ENCODE assay signal across 13 mouse cellular contexts in the genomic region with DNA sequence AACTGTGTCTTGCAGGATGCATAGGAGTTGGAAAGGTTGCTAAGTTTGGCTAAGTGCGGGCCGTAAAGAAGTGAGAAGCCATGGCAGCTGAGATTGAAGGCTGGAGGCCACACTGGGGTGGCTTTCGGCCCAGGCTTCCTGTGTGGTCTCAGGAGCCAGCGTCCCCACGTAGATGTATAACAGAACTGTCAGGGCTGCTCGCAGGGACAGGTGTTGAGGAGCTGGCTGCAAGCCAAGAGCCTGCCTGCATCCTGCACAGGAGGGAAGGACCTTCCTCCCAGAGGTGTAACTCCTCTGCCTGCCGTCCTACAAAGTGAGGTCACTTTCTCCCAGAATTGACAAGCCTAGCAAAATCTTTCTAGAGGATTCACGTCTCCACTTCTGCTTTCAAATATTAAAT. TPM values are rescaled to one million over a fixed set of nuclear protein-coding genes. Genes with fewer than 3 reads are reported as not detected.
A peak's percentile ranks its signal among the peaks of the same experiment; 100 is the strongest.
DNase-seq lines count a peak whose midpoint lies in the region; ATAC-seq lines count a peak whose summit lies in the region.
"Had no signal": no experiment of that assay in that cellular context is flagged by ENCODE, and none has a peak within 500 bp of the region (broad histone marks: within the 10 kb centered on the region; RNA-seq: fewer than 3 reads in every experiment).

No protein-coding gene starts in this region.

- H3K4me2 ChIP-seq in liver, embryonic 16.5 days (ENCODE audit: low read depth, low read length), result no peak overlapping the region
- H3K4me2 ChIP-seq: forebrain, embryonic 15.5 days; heart, embryonic 11.5 days had no signal

- peak overlapping the region; percentile 38; the same call in 1 of the 2 replicates for H3K27ac ChIP-seq in liver, embryonic 16.5 days (ENCODE audit: low read length)
- H3K27ac ChIP-seq: forebrain, embryonic 15.5 days; hindbrain, postnatal 0 days had no signal

- no peaks in the 10 kb centered on the region for H3K27me3 ChIP-seq in liver, embryonic 16.5 days (ENCODE audit: control insufficient read depth, insufficient read depth, low read depth, low read length)
- H3K27me3 ChIP-seq: forebrain, embryonic 15.5 days had no signal

- ATAC-seq in liver, embryonic 16.5 days (ENCODE audit: low read depth), result no peak
- peak; percentile 82 to 84 for ATAC-seq in hematopoietic stem cell, adult 5-6 weeks (replicated peaks in 1 of 2; ENCODE audit: insufficient read depth in 1 of 2, low FRiP score in 2 of 2, low TSS enrichment in 1 of 2, low read depth in 1 of 2, poor library complexity in 2 of 2, severe bottlenecking in 2 of 2)
- ATAC-seq in monocyte, adult 5-6 weeks (replicated peaks; ENCODE audit: insufficient number of reproducible peaks, low FRiP score, low TSS enrichment, poor library complexity, severe bottlenecking), result no peak
- ATAC-seq: forebrain, embryonic 15.5 days; hindbrain, postnatal 0 days had no signal

- DNase-seq in cerebellum, postnatal 25 days, result peak; percentile 47 to 62
- no peak for DNase-seq in cerebellum, adult 9-11 months
- no peak for DNase-seq in liver
- peak; percentile 40 to 64 for DNase-seq in thymus, adult 18-20 months
- no peak for DNase-seq in frontal cortex, postnatal 10 days (ENCODE audit: low spot score in 2 of 2)
- DNase-seq: lung, postnatal 14 days had no signal

- peaks cover 29% of the 10 kb centered on the region for H3K4me1 ChIP-seq in liver, embryonic 16.5 days (ENCODE audit: control insufficient read depth, low read depth, low read length)
- H3K4me1 ChIP-seq: forebrain, embryonic 15.5 days had no signal

- no peaks in the 10 kb centered on the region for H3K36me3 ChIP-seq in liver, embryonic 16.5 days (ENCODE audit: control insufficient read depth, insufficient read depth)
- H3K36me3 ChIP-seq: forebrain, embryonic 15.5 days had no signal

- no peak overlapping the region for H3K4me3 ChIP-seq in liver, embryonic 16.5 days (ENCODE audit: low read depth, low read length)
- H3K4me3 ChIP-seq: forebrain, embryonic 15.5 days; myocyte had no signal

- 30% methylated on average over 8 of the region's 8 CpGs for WGBS in liver, embryonic 16.5 days (ENCODE audit: insufficient replicate concordance)

- no peak overlapping the region for H3K9ac ChIP-seq in liver, embryonic 16.5 days (ENCODE audit: low read depth, low read length)
- H3K9ac ChIP-seq: forebrain, embryonic 15.5 days had no signal

- H3K9me3 ChIP-seq in liver, embryonic 16.5 days (replicated peaks; ENCODE audit: control insufficient read depth, low read length), result no peaks in the 10 kb centered on the region
- H3K9me3 ChIP-seq: forebrain, embryonic 15.5 days had no signal

RNA-seq across cellular contexts. Expression of gene Stk10, which starts 25.6 kb away (rescaled TPM):
- polyA plus RNA-seq in liver, embryonic 16.5 days (2015; fragmentation: Nextera tagmentation; extraction: Ambion mirVana), result 3.6 and 4.8 TPM in 2 replicates
- 32.7 and 44.2 TPM in 2 replicates for total RNA-seq in hematopoietic stem cell, adult 5-6 weeks (2017)
- total RNA-seq in monocyte, adult 5-6 weeks (2017), result 432 to 527 TPM (median 505 TPM) in 3 replicates

RNA-seq across cellular contexts. Expression of gene Efcab9, which starts 26.8 kb away (rescaled TPM):
- 0.13 and 0.34 TPM in 2 replicates for polyA plus RNA-seq in liver, embryonic 16.5 days (2015; fragmentation: Nextera tagmentation; extraction: Ambion mirVana)
- not detected in 2 replicates for total RNA-seq in hematopoietic stem cell, adult 5-6 weeks (2017)
- 9.8 to 11.3 TPM (median 10.5 TPM) in 3 replicates for total RNA-seq in monocyte, adult 5-6 weeks (2017)
- total RNA-seq: hindbrain, postnatal 0 days had no signal
- polyA plus RNA-seq: hindbrain, postnatal 0 days had no signal

Comparison
In these comparisons a context has a peak if more than half of its experiments do, and no peak if none do; other contexts are left out.
1. DNase-seq: peak in cerebellum, postnatal 25 days (2 of 2) and thymus, adult 18-20 months (2 of 2); none in cerebellum, adult 9-11 months (single experiment), liver (single experiment) and frontal cortex, postnatal 10 days (0 of 2).
2. ATAC-seq: peak in hematopoietic stem cell, adult 5-6 weeks (2 of 2); none in liver, embryonic 16.5 days (single experiment) and monocyte, adult 5-6 weeks (single experiment).
3. RNA of gene Efcab9, which starts 26.8 kb away (total RNA-seq): 9.8 to 11.3 TPM in monocyte, adult 5-6 weeks; not detected in hematopoietic stem cell, adult 5-6 weeks; every median in the first group is over 10 times any median in the second.